In the genomic region with DNA sequence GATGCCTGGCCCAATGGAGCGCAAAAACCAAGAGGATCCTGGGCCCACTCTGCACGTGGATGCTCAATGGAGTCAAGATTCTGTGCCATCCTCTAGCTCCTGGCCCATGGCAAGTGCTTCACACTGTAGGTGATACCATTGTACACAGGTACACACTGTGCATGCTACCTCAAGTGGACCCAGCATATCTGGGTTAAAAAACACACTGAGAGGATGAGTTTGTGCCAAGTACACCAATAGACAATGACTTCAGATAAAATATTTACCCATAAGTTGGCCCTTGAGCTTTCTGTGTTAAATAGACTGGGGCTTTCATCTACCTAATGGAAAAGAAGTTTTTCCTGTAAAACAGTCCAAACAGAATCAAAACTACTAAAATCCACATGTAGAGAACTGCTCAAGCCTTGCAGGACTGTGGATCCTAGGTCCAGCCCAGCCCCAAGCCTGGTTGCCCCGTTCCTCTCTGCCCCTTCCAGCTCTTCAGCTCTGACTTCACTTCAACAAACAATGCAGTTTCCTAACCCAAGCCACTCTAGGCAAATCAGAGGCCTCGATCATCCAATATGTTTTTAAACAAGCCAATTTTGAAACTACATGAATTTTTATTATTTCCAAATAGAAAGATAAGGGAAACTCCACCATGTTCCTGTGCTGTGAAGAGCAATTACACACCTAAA, we compare ENCODE assay signal across 14 mouse cellular contexts.
"Had no signal": no experiment of that assay in that cellular context is flagged by ENCODE, and none has a peak within 500 bp of the region (broad histone marks: within the 10 kb centered on the region; RNA-seq: fewer than 3 reads in every experiment).

No protein-coding gene starts in this region.

- H3K27ac ChIP-seq: layer of hippocampus, adult 2 months; limb, embryonic 10.5 days; limb, embryonic 13.5 days; liver, embryonic 15.5 days had no signal

- H3K4me1 ChIP-seq: limb, embryonic 13.5 days; liver, embryonic 15.5 days had no signal

- ATAC-seq: intestine, postnatal 0 days had no signal

- H3K9me3 ChIP-seq: limb, embryonic 10.5 days; limb, embryonic 13.5 days; liver, embryonic 15.5 days had no signal

- DNase-seq: layer of hippocampus, adult 9-11 months; liver; lung, adult 2 months; lung, postnatal 14 days; lung, postnatal 4 days; midbrain, embryonic 14.5 days; thymus, adult 18-20 months; thymus, postnatal 36 days had no signal

- H3K9ac ChIP-seq: limb, embryonic 13.5 days; liver, embryonic 15.5 days had no signal

- H3K27me3 ChIP-seq: limb, embryonic 13.5 days; liver, embryonic 15.5 days had no signal

- H3K4me2 ChIP-seq: limb, embryonic 13.5 days; liver, embryonic 15.5 days; midbrain, embryonic 11.5 days had no signal

- H3K36me3 ChIP-seq: limb, embryonic 10.5 days; limb, embryonic 13.5 days; liver, embryonic 15.5 days had no signal

- H3K4me3 ChIP-seq: layer of hippocampus, adult 2 months; limb, embryonic 10.5 days; limb, embryonic 13.5 days; liver, embryonic 15.5 days had no signal
